Mouse (Mus musculus) Patski (cell line): ENCODE results near the gene Olfr1137. TPM values are rescaled to one million over a fixed set of nuclear protein-coding genes. Genes with fewer than 3 reads are reported as not detected.

ENCODE experiments used
- ATAC-seq: fragments of 100-300 bp; one replicate; pipeline ENCODE4 v1.8.0; 2021
- CTCF ChIA-PET: fragments of 350-600 bp; sonication (Branson Sonifier 250); formaldehyde crosslinking; loops from one replicate; lab custom pipeline; 2022; ENCODE audit warnings: inconsistent platforms; lab: Charles Lee
- POLR2A ChIA-PET: fragments of 350-600 bp; sonication (Branson Sonifier 250); formaldehyde crosslinking; loops from one replicate; lab custom pipeline; 2022; ENCODE audit warnings: antibody characterized with exemption, inconsistent platforms; lab: Charles Lee
- DNase-seq: peaks from one replicate; pipeline ENCODE4 v3.0.0-alpha.2; 2011; ENCODE audit warnings: low read depth, low spot score
- H3K27me3 ChIP-seq: fragments of 371-371 bp; one replicate; pipeline ENCODE4 v1.5.1; 2021
- CTCF ChIP-seq: fragments of 100-300 bp; IDR thresholded peaks from one replicate; pipeline ENCODE4 v1.5.1; 2021
- in situ Hi-C: fragments of 300-500 bp; cut with MboI; formaldehyde crosslinking; loops from 3 replicates; pipeline ENCODE4 v1.11.1; 2018; ENCODE audit warnings: low pct_unique_long_range_greater_than_20kb, mixed read lengths
- polyA plus RNA-seq: library from polyadenylated mRNA; unstranded; gene quantifications from one replicate; pipeline ENCODE4 v1.2.3, GENCODE M21; 2021

Gene Olfr1137
- polyA plus RNA-seq, result not detected

DNA sequence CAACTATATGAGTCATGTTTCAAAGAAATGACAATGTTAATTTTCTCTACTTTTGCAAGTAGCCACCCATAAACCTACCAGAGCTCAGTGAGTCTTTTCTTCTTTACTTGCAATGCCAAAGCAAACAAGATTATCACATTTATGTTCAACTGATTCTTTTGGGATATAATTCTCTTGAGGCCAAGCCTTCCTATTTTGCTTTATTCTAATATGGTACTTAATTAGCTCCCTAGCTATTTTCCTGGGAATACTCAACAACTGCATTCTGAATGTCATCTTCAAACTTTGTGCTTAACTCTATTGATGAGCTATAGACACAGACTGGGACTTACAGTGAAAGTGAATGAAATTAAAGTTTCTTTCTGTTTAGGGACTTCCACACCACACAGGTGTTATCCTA is at the start of gene Olfr1137:
Gene Olfr1137 (minus strand): TSS at position 101 of the 400 bp plus-strand sequence.
- no peak for TF ChIP-seq CTCF
- ChIA-PET POLR2A (no interaction called here), CTCF (no interaction called here)
- in situ Hi-C loops, result no loop called here
- DNase-seq, result no peak
- ATAC-seq, result no peak
- H3K27me3 ChIP-seq, result no peaks in the 10 kb centered on the region

DNA sequence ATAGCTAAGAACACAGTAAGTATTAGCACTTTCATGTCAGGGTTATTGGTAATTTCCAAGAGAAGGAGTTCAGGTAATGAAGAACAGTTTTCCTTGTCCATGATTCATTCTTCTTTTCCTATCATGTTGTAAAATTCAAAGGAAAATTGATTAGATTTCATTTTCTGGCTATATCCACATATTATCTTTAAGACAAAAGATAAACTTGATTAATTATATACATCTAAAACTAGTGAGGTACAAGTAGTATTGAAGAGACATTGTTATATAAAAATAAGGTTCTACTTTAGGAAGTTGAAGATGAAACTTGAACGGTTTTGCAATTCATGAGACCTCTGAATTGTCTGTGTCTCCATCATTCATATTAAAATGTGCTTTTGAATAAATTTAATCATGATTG is 40.9 kb upstream of the Olfr1137 start, which contains the start of gene Olfr1141:
Gene Olfr1141 (minus strand): TSS at position 101 of the 400 bp plus-strand sequence.
- DNase-seq (no peak), ATAC-seq (no peak)
- CTCF ChIA-PET, result no interaction called here
- in situ Hi-C loops, result no loop called here
- no peak for TF ChIP-seq CTCF
- POLR2A ChIA-PET, result no interaction called here
- no peaks in the 10 kb centered on the region for H3K27me3 ChIP-seq

DNA sequence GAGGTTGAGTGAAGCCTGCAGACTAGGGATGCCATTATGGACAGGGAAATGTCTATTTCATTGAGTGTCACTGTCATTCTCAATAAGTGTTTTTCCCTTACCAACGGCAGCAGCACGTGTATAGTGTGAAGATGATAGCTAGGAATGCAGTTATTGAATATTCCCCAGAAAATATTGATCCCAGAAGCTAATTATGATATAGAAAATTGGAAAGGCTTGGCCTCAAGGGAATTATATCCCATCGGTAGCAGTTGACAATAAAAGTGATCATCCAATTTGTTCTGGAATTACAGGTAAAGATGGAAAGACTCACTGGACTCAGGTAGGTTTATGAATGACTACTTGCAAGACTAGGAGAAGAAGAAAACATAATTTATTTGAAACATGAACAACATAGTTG is 30.5 kb upstream of the Olfr1137 start, which contains the start of gene Olfr1140:
Gene Olfr1140 (plus strand): TSS at position 301 of the 400 bp plus-strand sequence.
- no peak for ATAC-seq
- CTCF ChIA-PET, result no interaction called here
- POLR2A ChIA-PET, result no interaction called here
- no peak for DNase-seq
- no peak for TF ChIP-seq CTCF
- H3K27me3 ChIP-seq, result no peaks in the 10 kb centered on the region
- in situ Hi-C loops, result no loop called here

DNA sequence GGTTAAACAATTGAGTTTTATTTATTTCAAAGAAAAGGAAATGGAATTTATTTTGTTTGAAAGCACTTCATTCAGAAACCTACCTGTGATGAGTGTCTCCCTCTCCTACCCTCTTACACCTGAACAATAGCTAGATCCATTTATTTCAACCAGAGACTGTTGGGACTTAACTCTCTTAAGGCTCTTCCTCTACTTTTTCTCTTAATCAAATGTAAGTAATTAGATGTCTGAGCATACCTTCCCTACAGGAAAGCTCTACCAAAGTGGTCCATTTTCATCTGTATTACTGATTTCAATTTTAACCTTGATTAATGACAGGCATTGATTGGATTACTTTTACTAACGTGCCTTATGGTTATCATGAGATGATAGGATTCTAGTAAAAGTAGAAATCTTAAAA is 26.9 kb upstream of the Olfr1137 start, which contains the start of gene Olfr1138:
Gene Olfr1138 (minus strand): TSS at position 101 of the 400 bp plus-strand sequence.
- in situ Hi-C loops, result no loop called here
- TF ChIP-seq CTCF, result no peak
- no peak for DNase-seq
- ChIA-PET POLR2A (no interaction called here), CTCF (interaction anchor here (0.7 kb wide), 1 partner anchor 561 kb away, joined by 3 read pairs; no protein-coding TSS in a partner anchor)
- ATAC-seq, result no peak
- H3K27me3 ChIP-seq, result no peaks in the 10 kb centered on the region

DNA sequence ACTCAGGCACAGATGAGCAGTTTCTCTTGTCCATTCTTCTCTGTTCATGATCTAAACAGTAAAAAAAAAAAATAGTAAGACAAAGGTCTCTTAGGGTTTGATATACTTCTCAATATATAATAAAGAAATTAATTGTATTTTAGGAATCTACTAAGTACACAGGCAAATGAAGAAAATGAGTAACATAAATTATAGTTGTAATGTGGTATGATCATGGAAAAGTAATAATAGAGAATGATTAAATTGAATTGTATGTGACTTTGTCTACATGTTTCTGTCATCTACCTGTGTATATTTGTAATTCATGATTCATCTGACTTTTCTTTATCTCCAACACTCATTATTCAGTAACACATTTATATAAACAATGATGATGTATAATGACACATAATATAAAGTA is 19.1 kb downstream of the Olfr1137 start, which contains the start of gene Olfr1136:
Gene Olfr1136 (minus strand): TSS at position 101 of the 400 bp plus-strand sequence.
- TF ChIP-seq CTCF, result no peak
- no peaks in the 10 kb centered on the region for H3K27me3 ChIP-seq
- no peak for DNase-seq
- POLR2A ChIA-PET, result no interaction called here
- no peak for ATAC-seq
- CTCF ChIA-PET, result no interaction called here
- in situ Hi-C loops, result no loop called here

DNA sequence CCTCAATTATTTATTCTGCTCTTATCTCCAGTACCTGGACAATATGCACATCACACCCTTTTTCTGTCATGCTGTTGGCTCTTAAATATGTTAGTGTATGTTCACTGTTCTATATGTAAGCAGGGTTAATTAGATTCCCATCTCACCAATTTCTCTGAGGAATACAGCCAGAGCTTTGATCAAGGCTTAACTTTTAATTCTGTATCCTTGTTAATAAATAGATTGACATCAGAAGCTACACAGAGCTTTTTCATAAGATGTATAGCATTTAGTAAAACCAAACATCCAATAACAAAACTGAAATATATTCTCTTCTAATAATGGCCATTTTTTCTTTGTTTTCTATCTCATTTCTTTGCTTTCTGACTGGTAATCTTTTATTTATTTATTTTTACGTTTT is 39.4 kb downstream of the Olfr1137 start, which contains the start of gene Olfr1135:
Gene Olfr1135 (minus strand): TSS at position 101 of the 400 bp plus-strand sequence.
- DNase-seq (no peak), ATAC-seq (no peak)
- in situ Hi-C loops, result no loop called here
- no peaks in the 10 kb centered on the region for H3K27me3 ChIP-seq
- ChIA-PET CTCF (no interaction called here), POLR2A (no interaction called here)
- TF ChIP-seq CTCF, result no peak

Other genes with a start within 250 kb of the Olfr1137 start
- not detected for gene Pramel7, start 216.1 kb downstream of the Olfr1137 start, polyA plus RNA-seq
- gene Pramel6, start 206.6 kb downstream of the Olfr1137 start, polyA plus RNA-seq, result not detected
- not detected for gene Olfr153, start 181.4 kb downstream of the Olfr1137 start, polyA plus RNA-seq
- not detected for gene Olfr1128, start 167.6 kb downstream of the Olfr1137 start, polyA plus RNA-seq
- not detected for gene Olfr1129, start 139.3 kb downstream of the Olfr1137 start, polyA plus RNA-seq
- not detected for gene Olfr1130, start 107.0 kb downstream of the Olfr1137 start, polyA plus RNA-seq
- gene Olfr1131, start 86.1 kb downstream of the Olfr1137 start, polyA plus RNA-seq, result not detected
- not detected for gene Olfr1132, start 75.6 kb downstream of the Olfr1137 start, polyA plus RNA-seq
- not detected for gene Olfr1133, start 65.8 kb downstream of the Olfr1137 start, polyA plus RNA-seq
- not detected for gene Olfr1134, start 54.7 kb downstream of the Olfr1137 start, polyA plus RNA-seq
- not detected for gene Olfr1135, start 39.5 kb downstream of the Olfr1137 start, polyA plus RNA-seq
- not detected for gene Olfr1136, start 19.2 kb downstream of the Olfr1137 start, polyA plus RNA-seq
- gene Olfr1138, start 26.8 kb upstream of the Olfr1137 start, polyA plus RNA-seq, result not detected
- gene Olfr1140, start 30.6 kb upstream of the Olfr1137 start, polyA plus RNA-seq, result not detected
- gene Olfr1141, start 40.8 kb upstream of the Olfr1137 start, polyA plus RNA-seq, result not detected
- gene Olfr152, start 66.3 kb upstream of the Olfr1137 start, polyA plus RNA-seq, result not detected
- not detected for gene Olfr1143, start 87.4 kb upstream of the Olfr1137 start, polyA plus RNA-seq
- gene Olfr1145, start 96.6 kb upstream of the Olfr1137 start, polyA plus RNA-seq, result not detected
- gene Olfr1148, start 117.4 kb upstream of the Olfr1137 start, polyA plus RNA-seq, result not detected
- not detected for gene Olfr1150-ps1, start 130.8 kb upstream of the Olfr1137 start, polyA plus RNA-seq
- gene Olfr1151, start 142.7 kb upstream of the Olfr1137 start, polyA plus RNA-seq, result not detected
- 0.01 TPM for gene Olfr1152, start 153.3 kb upstream of the Olfr1137 start, polyA plus RNA-seq
- not detected for gene Olfr1153, start 181.8 kb upstream of the Olfr1137 start, polyA plus RNA-seq
- not detected for gene Olfr1154, start 192.0 kb upstream of the Olfr1137 start, polyA plus RNA-seq
- not detected for gene Olfr1155, start 232.0 kb upstream of the Olfr1137 start, polyA plus RNA-seq
- gene Olfr1156, start 239.9 kb upstream of the Olfr1137 start, polyA plus RNA-seq, result 0.01 TPM